ENCODE assay signal across 22 mouse cellular contexts in the genomic region with DNA sequence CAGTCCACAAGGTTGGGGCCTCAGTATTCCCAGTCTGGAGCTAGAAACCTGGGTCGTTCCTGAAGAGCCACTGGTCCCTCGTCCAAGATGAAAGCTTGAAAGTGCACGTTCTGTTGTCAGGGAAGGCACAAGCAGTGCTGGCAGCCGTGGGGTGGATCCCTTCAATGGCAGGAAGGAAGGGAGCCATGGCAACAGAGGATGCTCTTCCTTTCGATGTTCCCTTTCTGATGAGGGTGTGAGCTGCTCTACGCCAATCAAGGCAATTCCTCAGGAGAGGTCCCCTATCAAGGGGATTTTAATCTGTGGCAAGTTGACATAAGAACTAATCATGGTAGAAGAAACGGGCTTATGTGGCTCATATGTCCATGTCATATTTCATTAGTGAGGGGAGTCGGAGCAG.
DNase-seq lines count a peak whose midpoint lies in the region; ATAC-seq and TF ChIP-seq lines count a peak whose summit lies in the region.
"Had no signal": no experiment of that assay in that cellular context is flagged by ENCODE, and none has a peak within 500 bp of the region (broad histone marks: within the 10 kb centered on the region; RNA-seq: fewer than 3 reads in every experiment).

No protein-coding gene starts in this region.

- 57% methylated on average over 8 of the region's 8 CpGs for WGBS in embryonic facial prominence, embryonic 11.5 days
- WGBS in embryonic facial prominence, embryonic 10.5 days = 69% methylated on average over 8 of the region's 8 CpGs
- 65% methylated on average over 8 of the region's 8 CpGs for WGBS in hindbrain, embryonic 16.5 days
- 63% methylated on average over 8 of the region's 8 CpGs for WGBS in hindbrain, embryonic 13.5 days
- 57% methylated on average over 8 of the region's 8 CpGs for WGBS in midbrain, postnatal 0 days

- ATAC-seq in embryonic facial prominence, embryonic 11.5 days (replicated peaks; ENCODE audit: insufficient number of reproducible peaks, low FRiP score, low TSS enrichment, low read depth) = peak; percentile 55; the same call in 1 of the 2 replicates
- ATAC-seq in hindbrain, embryonic 16.5 days = 0 out of 2 replicates have a peak, but pooled peaks have one; percentile 27
- no peak for ATAC-seq in hindbrain, embryonic 13.5 days (ENCODE audit: low FRiP score)
- ATAC-seq in midbrain, postnatal 0 days (ENCODE audit: low FRiP score) = no peak
- ATAC-seq: liver, embryonic 12.5 days had no signal

- no peak overlapping the region for H3K4me2 ChIP-seq in embryonic facial prominence, embryonic 11.5 days (ENCODE audit: low read depth, low read length)
- no peak overlapping the region for H3K4me2 ChIP-seq in hindbrain, embryonic 16.5 days (ENCODE audit: low read length)
- H3K4me2 ChIP-seq in hindbrain, embryonic 13.5 days = no peak overlapping the region
- H3K4me2 ChIP-seq in midbrain, postnatal 0 days (ENCODE audit: low read depth, low read length, poor library complexity, severe bottlenecking) = no peak overlapping the region
- H3K4me2 ChIP-seq: kidney, embryonic 15.5 days; limb, embryonic 13.5 days; liver, embryonic 12.5 days; neural tube, embryonic 12.5 days had no signal

- no peaks in the 10 kb centered on the region for H3K9me3 ChIP-seq in embryonic facial prominence, embryonic 11.5 days (replicated peaks; ENCODE audit: control insufficient read depth, low read length)
- no peaks in the 10 kb centered on the region for H3K9me3 ChIP-seq in embryonic facial prominence, embryonic 10.5 days
- no peaks in the 10 kb centered on the region for H3K9me3 ChIP-seq in hindbrain, embryonic 16.5 days (ENCODE audit: control insufficient read depth, low read length)
- H3K9me3 ChIP-seq in hindbrain, embryonic 13.5 days = no peaks in the 10 kb centered on the region
- no peaks in the 10 kb centered on the region for H3K9me3 ChIP-seq in midbrain, postnatal 0 days (ENCODE audit: low read length)
- H3K9me3 ChIP-seq: heart, embryonic 10.5 days; kidney, embryonic 15.5 days; limb, embryonic 13.5 days; liver, embryonic 12.5 days; neural tube, embryonic 12.5 days had no signal

- no peaks in the 10 kb centered on the region for H3K36me3 ChIP-seq in embryonic facial prominence, embryonic 11.5 days (replicated peaks; ENCODE audit: control insufficient read depth, insufficient read depth, low read depth, low read length)
- no peaks in the 10 kb centered on the region for H3K36me3 ChIP-seq in embryonic facial prominence, embryonic 10.5 days (replicated peaks)
- no peaks in the 10 kb centered on the region for H3K36me3 ChIP-seq in hindbrain, embryonic 16.5 days (ENCODE audit: control insufficient read depth, insufficient read depth, low read length)
- no peaks in the 10 kb centered on the region for H3K36me3 ChIP-seq in hindbrain, embryonic 13.5 days
- H3K36me3 ChIP-seq in midbrain, postnatal 0 days (ENCODE audit: insufficient read depth, low read length) = no peaks in the 10 kb centered on the region
- H3K36me3 ChIP-seq: heart, embryonic 10.5 days; kidney, embryonic 15.5 days; limb, embryonic 13.5 days; liver, embryonic 12.5 days; neural tube, embryonic 12.5 days had no signal

- DNase-seq in embryonic facial prominence, embryonic 11.5 days (ENCODE audit: low spot score) = peak; percentile 10
- no peak for DNase-seq in embryonic facial prominence, embryonic 10.5 days (ENCODE audit: low spot score)
- peak; percentile 1 for DNase-seq in lung, postnatal 14 days
- no peak for DNase-seq in lung, adult 18-20 months
- DNase-seq in midbrain, postnatal 0 days (ENCODE audit: low spot score) = peak; percentile 5
- no peak for DNase-seq in adrenal gland, postnatal 10 days
- DNase-seq: cerebellum, adult 18-20 months; cerebellum, postnatal 25 days; layer of hippocampus, adult 9-11 months; lung, adult 2 months; lung, postnatal 4 days; right cerebral cortex, postnatal 14 days; thymus, adult 2 months; thymus, postnatal 4 days had no signal

- no peaks in the 10 kb centered on the region for H3K4me1 ChIP-seq in embryonic facial prominence, embryonic 11.5 days (ENCODE audit: control insufficient read depth, insufficient read depth, low read length)
- H3K4me1 ChIP-seq in embryonic facial prominence, embryonic 10.5 days = 0 out of 2 replicates have a peak, but pooled peaks cover 5% of the 10 kb centered on the region
- H3K4me1 ChIP-seq in hindbrain, embryonic 16.5 days (ENCODE audit: control insufficient read depth, insufficient read depth, low read depth, low read length) = no peaks in the 10 kb centered on the region
- H3K4me1 ChIP-seq in hindbrain, embryonic 13.5 days (replicated peaks) = 0 out of 2 replicates have a peak, but pooled peaks cover 2% of the 10 kb centered on the region
- no peaks in the 10 kb centered on the region for H3K4me1 ChIP-seq in midbrain, postnatal 0 days (ENCODE audit: insufficient read depth, low read length)
- H3K4me1 ChIP-seq: heart, embryonic 10.5 days; kidney, embryonic 15.5 days; limb, embryonic 13.5 days; liver, embryonic 12.5 days; neural tube, embryonic 12.5 days had no signal

- no peak for TF ChIP-seq CTCF in midbrain, postnatal 0 days (IDR thresholded peaks at IDR 0.05)

- no peak overlapping the region for H3K9ac ChIP-seq in embryonic facial prominence, embryonic 11.5 days (replicated peaks; ENCODE audit: low read length)
- H3K9ac ChIP-seq in hindbrain, embryonic 16.5 days (ENCODE audit: low read depth, low read length) = no peak overlapping the region
- H3K9ac ChIP-seq in hindbrain, embryonic 13.5 days = no peak overlapping the region
- no peak overlapping the region for H3K9ac ChIP-seq in midbrain, postnatal 0 days (replicated peaks; ENCODE audit: low read length, poor library complexity, severe bottlenecking)
- H3K9ac ChIP-seq: kidney, embryonic 15.5 days; limb, embryonic 13.5 days; liver, embryonic 12.5 days; neural tube, embryonic 12.5 days had no signal

- no peak overlapping the region for H3K27ac ChIP-seq in embryonic facial prominence, embryonic 11.5 days (replicated peaks; ENCODE audit: low read depth, low read length)
- H3K27ac ChIP-seq in embryonic facial prominence, embryonic 10.5 days (replicated peaks) = no peak overlapping the region
- no peak overlapping the region for H3K27ac ChIP-seq in hindbrain, embryonic 16.5 days (ENCODE audit: low read depth, low read length)
- H3K27ac ChIP-seq in hindbrain, embryonic 13.5 days = no peak overlapping the region
- H3K27ac ChIP-seq in midbrain, postnatal 0 days (ENCODE audit: low read depth, low read length) = no peak overlapping the region
- H3K27ac ChIP-seq: heart, embryonic 10.5 days; kidney, embryonic 15.5 days; limb, embryonic 13.5 days; liver, embryonic 12.5 days; neural tube, embryonic 12.5 days; stomach, postnatal 0 days had no signal

- H3K27me3 ChIP-seq in embryonic facial prominence, embryonic 11.5 days (ENCODE audit: control insufficient read depth, insufficient read depth, low read length) = no peaks in the 10 kb centered on the region
- no peaks in the 10 kb centered on the region for H3K27me3 ChIP-seq in embryonic facial prominence, embryonic 10.5 days (replicated peaks; ENCODE audit: low read depth, poor library complexity, severe bottlenecking)
- H3K27me3 ChIP-seq in hindbrain, embryonic 16.5 days (replicated peaks; ENCODE audit: control insufficient read depth, insufficient read depth, low read length) = no peaks in the 10 kb centered on the region
- H3K27me3 ChIP-seq in hindbrain, embryonic 13.5 days = no peaks in the 10 kb centered on the region
- no peaks in the 10 kb centered on the region for H3K27me3 ChIP-seq in midbrain, postnatal 0 days (ENCODE audit: insufficient read depth, low read length)
- H3K27me3 ChIP-seq: kidney, embryonic 15.5 days; limb, embryonic 13.5 days; liver, embryonic 12.5 days; neural tube, embryonic 12.5 days had no signal

- no peak overlapping the region for H3K4me3 ChIP-seq in embryonic facial prominence, embryonic 11.5 days (ENCODE audit: low read depth, low read length)
- H3K4me3 ChIP-seq in embryonic facial prominence, embryonic 10.5 days = no peak overlapping the region
- H3K4me3 ChIP-seq in hindbrain, embryonic 16.5 days (ENCODE audit: low read length) = no peak overlapping the region
- no peak overlapping the region for H3K4me3 ChIP-seq in hindbrain, embryonic 13.5 days
- no peak overlapping the region for H3K4me3 ChIP-seq in midbrain, postnatal 0 days (ENCODE audit: low read depth, low read length)
- H3K4me3 ChIP-seq: heart, embryonic 10.5 days; kidney, embryonic 15.5 days; limb, embryonic 13.5 days; liver, embryonic 12.5 days; neural tube, embryonic 12.5 days had no signal

Comparison
In these comparisons a context has a peak if more than half of its experiments do, and no peak if none do; other contexts are left out.
1. ATAC-seq: peak in embryonic facial prominence, embryonic 11.5 days (single experiment) and hindbrain, embryonic 16.5 days (single experiment); none in hindbrain, embryonic 13.5 days (single experiment) and midbrain, postnatal 0 days (single experiment).
2. DNase-seq: peak in embryonic facial prominence, embryonic 11.5 days (single experiment), lung, postnatal 14 days (single experiment) and midbrain, postnatal 0 days (single experiment); none in embryonic facial prominence, embryonic 10.5 days (single experiment), lung, adult 18-20 months (0 of 2) and adrenal gland, postnatal 10 days (single experiment).